Mouse (Mus musculus): ENCODE data around the gene Dct. TPM values are rescaled to one million over a fixed set of nuclear protein-coding genes. Genes with fewer than 3 reads are reported as not detected.

Dct gene
- polyA plus RNA-seq, 1 experiment from 2014 or later = 0.04 TPM

GRCm38 (mm10) chr14:118070100-118070499 is 18.1 kb upstream of the Dct start:
- no peak for DNase-seq (ENCODE audit: low read depth, low spot score)
- peaks cover 6% of the 10 kb centered on the region for H3K27me3 ChIP-seq
- ATAC-seq = no peak
- in situ Hi-C loops (cut with MboI; ENCODE audit: low pct_unique_long_range_greater_than_20kb) = no loop called here
- POLR2A ChIA-PET = no interaction called here
- CTCF ChIA-PET = no interaction called here
- TF ChIP-seq CTCF (IDR thresholded peaks at IDR 0.05) = no peak

GRCm38 (mm10) chr14:118069439-118070079 is 17.5 kb upstream of the Dct start:
- in situ Hi-C loops (cut with MboI; ENCODE audit: low pct_unique_long_range_greater_than_20kb) = no loop called here
- CTCF ChIA-PET = no interaction called here
- H3K27me3 ChIP-seq = peaks cover 4% of the 10 kb centered on the region
- ATAC-seq = no peak
- no peak for DNase-seq (ENCODE audit: low read depth, low spot score)
- POLR2A ChIA-PET = interaction anchor here (0.6 kb wide), 1 partner anchor 38 kb away, joined by 4 read pairs; no protein-coding TSS in a partner anchor
- no peak for TF ChIP-seq CTCF (IDR thresholded peaks at IDR 0.05)

GRCm38 (mm10) chr14:118061766-118062432 is 9.9 kb upstream of the Dct start:
- ChIA-PET POLR2A (no interaction called here), CTCF (no interaction called here)
- TF ChIP-seq CTCF (IDR thresholded peaks at IDR 0.05) = no peak
- no peak for ATAC-seq
- in situ Hi-C loops (cut with MboI; ENCODE audit: low pct_unique_long_range_greater_than_20kb) = no loop called here
- H3K27me3 ChIP-seq = peaks cover 27% of the 10 kb centered on the region
- no peak for DNase-seq (ENCODE audit: low read depth, low spot score)

- ChIA-PET CTCF (interaction anchor here (1.2 kb wide), 1 partner anchor 11 kb away, joined by 3 read pairs; no protein-coding TSS in a partner anchor), POLR2A (no interaction called here)
- TF ChIP-seq CTCF (IDR thresholded peaks at IDR 0.05) = no peak
- DNase-seq (ENCODE audit: low read depth, low spot score) (no peak), ATAC-seq (no peak)
- peaks cover 39% of the 10 kb centered on the region for H3K27me3 ChIP-seq
- in situ Hi-C loops (cut with MboI; ENCODE audit: low pct_unique_long_range_greater_than_20kb) = no loop called here
These were observed 6.5 kb upstream of the Dct start for GRCm38 (mm10) chr14:118058581-118058886.

- POLR2A ChIA-PET = no interaction called here
- ATAC-seq (no peak), DNase-seq (ENCODE audit: low read depth, low spot score) (no peak)
- in situ Hi-C loops (cut with MboI; ENCODE audit: low pct_unique_long_range_greater_than_20kb) = no loop called here
- TF ChIP-seq CTCF (IDR thresholded peaks at IDR 0.05) = no peak
- H3K27me3 ChIP-seq = peaks cover 39% of the 10 kb centered on the region
- CTCF ChIA-PET = interaction anchor here (1.2 kb wide), 1 partner anchor 10 kb away, joined by 3 read pairs; no protein-coding TSS in a partner anchor
These were observed 5.9 kb upstream of the Dct start for GRCm38 (mm10) chr14:118057696-118058580.

- CTCF ChIA-PET = no interaction called here
- DNase-seq (ENCODE audit: low read depth, low spot score) = no peak
- no peak for ATAC-seq
- POLR2A ChIA-PET = interaction anchor here (0.6 kb wide), 1 partner anchor 754 kb away, joined by 3 read pairs; no protein-coding TSS in a partner anchor
- H3K27me3 ChIP-seq = peaks cover 23% of the 10 kb centered on the region
- TF ChIP-seq CTCF (IDR thresholded peaks at IDR 0.05) = no peak
- in situ Hi-C loops (cut with MboI; ENCODE audit: low pct_unique_long_range_greater_than_20kb) = no loop called here
These were observed 726 bp upstream of the Dct start for GRCm38 (mm10) chr14:118052770-118053169.

- H3K27me3 ChIP-seq = peaks cover 22% of the 10 kb centered on the region
- in situ Hi-C loops (cut with MboI; ENCODE audit: low pct_unique_long_range_greater_than_20kb) = no loop called here
- DNase-seq (ENCODE audit: low read depth, low spot score) (no peak), ATAC-seq (no peak)
- POLR2A ChIA-PET = no interaction called here
- CTCF ChIA-PET = no interaction called here
- no peak for TF ChIP-seq CTCF (IDR thresholded peaks at IDR 0.05)
These were observed 648 bp downstream of the Dct start for GRCm38 (mm10) chr14:118051396-118051795.

- in situ Hi-C loops (cut with MboI; ENCODE audit: low pct_unique_long_range_greater_than_20kb) = no loop called here
- no peak for TF ChIP-seq CTCF (IDR thresholded peaks at IDR 0.05)
- ChIA-PET POLR2A (no interaction called here), CTCF (no interaction called here)
- ATAC-seq (no peak), DNase-seq (ENCODE audit: low read depth, low spot score) (no peak)
- peaks cover 25% of the 10 kb centered on the region for H3K27me3 ChIP-seq
These were observed 1.1 kb downstream of the Dct start for GRCm38 (mm10) chr14:118050990-118051389.

GRCm38 (mm10) chr14:118050431-118050830 is 1.6 kb downstream of the Dct start:
- no peak for DNase-seq (ENCODE audit: low read depth, low spot score)
- in situ Hi-C loops (cut with MboI; ENCODE audit: low pct_unique_long_range_greater_than_20kb) = no loop called here
- POLR2A ChIA-PET = no interaction called here
- no peak for ATAC-seq
- no peak for TF ChIP-seq CTCF (IDR thresholded peaks at IDR 0.05)
- H3K27me3 ChIP-seq = peaks cover 21% of the 10 kb centered on the region
- CTCF ChIA-PET = no interaction called here

GRCm38 (mm10) chr14:118049648-118050238 is 2.3 kb downstream of the Dct start:
- ChIA-PET CTCF (no interaction called here), POLR2A (no interaction called here)
- ATAC-seq = no peak
- in situ Hi-C loops (cut with MboI; ENCODE audit: low pct_unique_long_range_greater_than_20kb) = no loop called here
- H3K27me3 ChIP-seq = peaks cover 15% of the 10 kb centered on the region
- DNase-seq (ENCODE audit: low read depth, low spot score) = no peak
- TF ChIP-seq CTCF (IDR thresholded peaks at IDR 0.05) = no peak

GRCm38 (mm10) chr14:118042963-118043362 is 9.1 kb downstream of the Dct start:
- in situ Hi-C loops (cut with MboI; ENCODE audit: low pct_unique_long_range_greater_than_20kb) = no loop called here
- POLR2A ChIA-PET = no interaction called here

More at GRCm38 (mm10) chr14:118042963-118043362, 9.1 kb downstream of the Dct start:
- ATAC-seq = no peak
- DNase-seq (ENCODE audit: low read depth, low spot score) = no peak
- CTCF ChIA-PET = no interaction called here
- peaks cover 9% of the 10 kb centered on the region for H3K27me3 ChIP-seq
- TF ChIP-seq CTCF (IDR thresholded peaks at IDR 0.05) = no peak
